Mouse (Mus musculus) midbrain, embryonic 16.5 days (tissue): ENCODE results near the gene Klhdc8b. TPM values are rescaled to one million over a fixed set of nuclear protein-coding genes. Genes with fewer than 3 reads are reported as not detected.

Source experiments
- ATAC-seq: fragments of 200-750 bp; cut with Nextera tagmentation; 2 replicates; pipeline ENCODE4 v1.8.0; 2017; ENCODE audit warnings: moderate TSS enrichment
- H3K27ac ChIP-seq: fragments of 300-500 bp; sonication (generic); 2 replicates; pipeline ENCODE4 v1.5.1; 2014; ENCODE audit warnings: mild to moderate bottlenecking, low read length, mixed read lengths
- H3K27me3 ChIP-seq: fragments of 300-500 bp; sonication (generic); 2 replicates; pipeline ENCODE4 v1.6.1; 2014; ENCODE audit warnings: low read depth, low read length, mixed read lengths; ENCODE audit not compliant: control insufficient read depth, insufficient read depth
- H3K36me3 ChIP-seq: fragments of 300-500 bp; sonication (generic); 2 replicates; pipeline ENCODE4 v1.6.1; 2014; ENCODE audit warnings: mild to moderate bottlenecking, low read length, moderate library complexity, mixed read lengths; ENCODE audit not compliant: control insufficient read depth, insufficient read depth
- H3K4me1 ChIP-seq: fragments of 300-500 bp; sonication (generic); 2 replicates; pipeline ENCODE4 v1.6.1; 2014; ENCODE audit warnings: mild to moderate bottlenecking, low read length, mixed read lengths; ENCODE audit not compliant: control insufficient read depth, insufficient read depth
- H3K4me2 ChIP-seq: fragments of 300-500 bp; sonication (generic); 2 replicates; pipeline ENCODE4 v1.6.1; 2014; ENCODE audit warnings: mild to moderate bottlenecking, low read length, mixed read lengths
- H3K4me3 ChIP-seq: fragments of 300-500 bp; sonication (generic); 2 replicates; pipeline ENCODE4 v1.5.1; 2014; ENCODE audit warnings: low read depth, mild to moderate bottlenecking, low read length, moderate library complexity, mixed read lengths
- H3K9ac ChIP-seq: fragments of 300-500 bp; sonication (generic); 2 replicates; pipeline ENCODE4 v1.6.1; 2014; ENCODE audit warnings: low read depth, low read length, mixed read lengths
- H3K9me3 ChIP-seq: fragments of 300-500 bp; sonication (generic); replicated peaks from 2 replicates; pipeline ENCODE4 v1.6.1; 2014; ENCODE audit warnings: mild to moderate bottlenecking, low read length, mixed read lengths; ENCODE audit not compliant: control insufficient read depth, poor library complexity, severe bottlenecking
- WGBS: fragments of 180-500 bp; shearing (Covaris S2); extraction: QIAGEN DNeasy Blood & Tissue Kit; methylation state at CpG from one replicate; pipeline ENCODE4 v1.1.7; 2014; 5-methylcytosine and 5-hydroxymethylcytosine counted together
- polyA plus RNA-seq: library from polyadenylated mRNA; unstranded; fragments of >200 nt; fragmentation: Nextera tagmentation; extraction: Ambion mirVana; gene quantifications from 2 replicates; pipeline ENCODE4 v1.2.1, GENCODE M21; 2015

The Klhdc8b gene
- polyA plus RNA-seq, 1 experiment from 2014 or later = 72.6 TPM

DNA sequence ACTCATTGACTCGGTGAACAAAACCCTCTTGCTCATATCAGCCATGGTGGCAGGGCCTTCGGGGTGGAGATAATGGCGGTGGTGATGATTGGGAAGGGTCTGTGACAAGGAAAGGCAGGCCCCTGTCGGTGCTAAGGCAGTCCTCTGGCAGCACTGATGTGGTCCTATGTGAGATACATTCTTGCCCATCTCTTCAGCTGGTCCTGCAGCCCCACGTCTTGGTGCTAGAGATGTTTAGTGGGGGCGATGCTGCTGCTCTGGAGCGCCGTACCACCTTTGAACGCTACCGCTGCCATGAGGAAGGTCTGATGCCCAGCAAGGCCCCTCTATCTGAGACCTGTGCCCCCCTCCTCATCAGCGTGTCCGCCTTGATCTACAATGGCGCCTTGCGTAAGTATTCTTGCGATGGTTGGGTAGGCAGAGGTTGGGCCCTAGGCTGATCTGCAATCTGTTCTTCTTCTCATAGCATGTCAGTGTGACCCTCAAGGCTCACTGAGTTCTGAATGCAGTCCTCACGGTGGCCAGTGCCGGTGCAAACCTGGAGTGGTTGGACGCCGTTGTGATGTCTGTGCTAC, 24.0 kb upstream of the Klhdc8b start:
- WGBS = 96% methylated on average over 19 of the region's 19 CpGs
- H3K9ac ChIP-seq = no peak overlapping the region
- no peak for ATAC-seq
- no peak overlapping the region for H3K4me3 ChIP-seq
- no peak overlapping the region for H3K27ac ChIP-seq
- no peaks in the 10 kb centered on the region for H3K9me3 ChIP-seq
- no peaks in the 10 kb centered on the region for H3K27me3 ChIP-seq
- H3K4me1 ChIP-seq = peaks cover 7% of the 10 kb centered on the region
- no peaks in the 10 kb centered on the region for H3K36me3 ChIP-seq
- no peak overlapping the region for H3K4me2 ChIP-seq

DNA sequence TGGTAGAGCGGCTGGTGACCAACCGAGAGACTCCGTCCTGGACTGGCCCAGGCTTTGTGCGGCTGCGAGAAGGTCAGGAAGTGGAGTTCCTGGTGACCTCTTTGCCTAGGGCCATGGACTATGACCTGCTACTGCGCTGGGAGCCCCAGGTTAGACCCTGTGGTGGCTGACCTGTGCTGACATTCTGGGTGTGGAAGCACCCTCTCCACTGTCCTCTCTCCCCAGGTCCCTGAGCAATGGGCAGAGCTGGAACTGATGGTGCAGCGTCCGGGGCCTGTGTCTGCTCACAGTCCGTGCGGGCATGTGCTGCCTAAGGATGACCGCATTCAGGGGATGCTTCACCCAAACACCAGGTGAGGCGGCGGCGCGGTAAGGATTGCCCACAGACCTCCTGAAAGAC, 22.6 kb upstream of the Klhdc8b start:
- H3K27me3 ChIP-seq = no peaks in the 10 kb centered on the region
- no peak overlapping the region for H3K4me3 ChIP-seq
- H3K4me2 ChIP-seq = no peak overlapping the region
- H3K36me3 ChIP-seq = no peaks in the 10 kb centered on the region
- ATAC-seq = no peak
- H3K9ac ChIP-seq = no peak overlapping the region
- H3K4me1 ChIP-seq = peaks cover 9% of the 10 kb centered on the region
- no peak overlapping the region for H3K27ac ChIP-seq
- 97% methylated on average over 15 of the region's 15 CpGs for WGBS
- no peaks in the 10 kb centered on the region for H3K9me3 ChIP-seq

DNA sequence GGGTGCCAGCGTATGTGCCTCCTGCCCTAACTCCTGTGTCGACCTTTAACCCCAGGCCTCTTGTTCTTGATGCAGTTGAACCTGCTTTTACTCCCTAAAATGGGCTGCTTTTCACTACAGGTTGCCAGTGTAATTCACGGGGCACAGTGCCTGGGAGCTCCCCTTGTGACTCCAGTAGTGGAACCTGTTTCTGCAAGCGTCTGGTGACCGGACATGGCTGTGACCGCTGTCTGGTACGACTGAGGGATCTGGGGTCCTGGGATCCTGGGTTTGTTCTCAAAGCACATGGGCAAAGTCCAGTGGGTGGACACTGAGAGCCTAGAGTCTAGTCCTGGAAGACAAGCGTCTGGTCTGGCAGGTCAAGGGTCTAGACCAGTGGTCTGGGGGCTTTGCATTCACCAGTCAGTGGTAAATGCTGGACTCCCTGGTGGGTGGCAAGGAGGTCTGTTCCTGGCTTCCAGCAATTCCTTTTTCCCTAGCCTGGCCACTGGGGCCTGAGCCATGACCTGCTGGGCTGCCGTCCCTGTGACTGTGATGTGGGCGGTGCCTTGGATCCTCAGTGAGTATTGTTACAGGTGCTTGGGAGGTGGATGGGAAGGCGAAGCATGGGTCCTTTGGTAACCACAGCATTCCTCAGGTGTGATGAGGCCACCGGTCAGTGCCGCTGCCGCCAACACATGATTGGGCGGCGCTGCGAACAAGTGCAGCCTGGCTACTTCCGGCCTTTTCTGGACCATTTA, 21.8 kb upstream of the Klhdc8b start:
- Histone ChIP-seq H3K9me3 (no peaks in the 10 kb centered on the region), H3K36me3 (no peaks in the 10 kb centered on the region), H3K9ac (no peak overlapping the region), H3K4me3 (no peak overlapping the region), H3K27me3 (no peaks in the 10 kb centered on the region), H3K4me2 (no peak overlapping the region), H3K4me1 (peaks cover 13% of the 10 kb centered on the region), H3K27ac (no peak overlapping the region)
- 95% methylated on average over 18 of the region's 18 CpGs for WGBS
- ATAC-seq = no peak

DNA sequence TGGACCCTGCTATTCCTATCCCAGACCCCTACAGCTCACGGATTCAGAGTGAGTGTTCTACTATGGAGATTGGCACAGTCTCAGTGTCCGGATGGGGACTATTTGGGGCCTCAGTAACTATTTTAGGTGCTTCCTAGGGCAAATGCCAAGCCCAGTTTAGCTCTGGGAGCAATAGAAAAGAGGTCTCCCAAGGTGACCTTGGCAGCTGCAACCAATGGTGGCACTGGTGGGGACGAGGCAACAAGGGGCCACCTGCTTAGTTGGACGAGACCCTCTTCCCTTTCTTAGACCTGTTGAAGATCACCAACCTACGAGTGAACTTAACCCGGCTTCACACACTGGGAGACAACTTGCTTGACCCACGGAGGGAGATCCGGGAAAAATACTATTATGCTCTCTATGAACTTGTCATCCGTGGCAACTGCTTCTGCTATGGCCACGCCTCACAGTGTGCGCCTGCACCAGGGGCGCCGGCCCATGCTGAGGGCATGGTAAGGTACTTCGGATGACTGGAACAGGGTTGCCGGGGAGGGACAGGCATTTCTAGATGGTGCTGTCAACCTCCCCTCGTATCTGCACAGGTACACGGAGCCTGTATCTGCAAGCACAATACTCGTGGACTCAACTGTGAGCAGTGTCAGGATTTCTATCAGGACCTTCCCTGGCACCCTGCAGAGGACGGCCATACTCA, 20.3 kb upstream of the Klhdc8b start:
- 90% methylated on average over 19 of the region's 19 CpGs for WGBS

DNA sequence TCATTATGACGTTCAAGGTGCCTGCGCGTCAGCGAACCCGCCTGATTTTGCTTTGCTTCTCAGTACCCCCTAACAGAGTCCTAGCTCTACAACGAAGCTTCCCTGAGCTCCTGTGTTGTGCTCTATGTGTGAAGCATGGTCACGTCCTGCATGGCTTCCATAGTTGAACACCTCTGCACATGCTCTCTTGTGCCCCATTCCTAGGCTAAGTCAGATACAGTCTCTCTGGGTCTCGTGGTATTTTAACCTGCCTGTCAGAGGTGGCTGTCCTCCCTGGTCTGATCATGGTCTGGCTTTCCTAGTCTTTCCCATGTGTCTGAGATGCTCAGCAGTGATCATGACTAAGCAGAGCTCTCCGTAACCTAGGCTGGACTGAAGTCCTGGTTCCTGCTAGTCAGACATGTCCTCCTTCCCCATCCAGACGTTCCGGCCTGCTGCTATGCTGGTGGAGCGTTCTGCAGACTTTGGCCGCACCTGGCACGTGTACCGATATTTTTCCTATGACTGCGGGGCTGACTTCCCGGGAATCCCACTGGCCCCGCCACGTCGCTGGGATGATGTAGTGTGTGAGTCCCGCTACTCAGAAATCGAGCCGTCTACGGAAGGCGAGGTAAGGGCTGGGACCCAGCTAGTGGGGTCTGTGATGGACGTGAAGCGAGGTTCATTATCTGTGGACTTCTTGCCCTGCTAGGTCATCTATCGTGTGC, 19.6 kb upstream of the Klhdc8b start:
- Histone ChIP-seq H3K9me3 (no peaks in the 10 kb centered on the region), H3K9ac (no peak overlapping the region), H3K4me2 (no peak overlapping the region), H3K36me3 (no peaks in the 10 kb centered on the region), H3K27ac (no peak overlapping the region), H3K27me3 (no peaks in the 10 kb centered on the region), H3K4me3 (no peak overlapping the region), H3K4me1 (peaks cover 13% of the 10 kb centered on the region)
- ATAC-seq = no peak
- 93% methylated on average over 28 of the region's 28 CpGs for WGBS

More for the DNA sequence above, 20.3 kb upstream of the Klhdc8b start:
- H3K9ac ChIP-seq = no peak overlapping the region
- no peak for ATAC-seq
- H3K4me2 ChIP-seq = no peak overlapping the region
- peaks cover 13% of the 10 kb centered on the region for H3K4me1 ChIP-seq
- H3K9me3 ChIP-seq = no peaks in the 10 kb centered on the region
- no peaks in the 10 kb centered on the region for H3K36me3 ChIP-seq
- H3K4me3 ChIP-seq = no peak overlapping the region
- H3K27me3 ChIP-seq = no peaks in the 10 kb centered on the region
- H3K27ac ChIP-seq = no peak overlapping the region

DNA sequence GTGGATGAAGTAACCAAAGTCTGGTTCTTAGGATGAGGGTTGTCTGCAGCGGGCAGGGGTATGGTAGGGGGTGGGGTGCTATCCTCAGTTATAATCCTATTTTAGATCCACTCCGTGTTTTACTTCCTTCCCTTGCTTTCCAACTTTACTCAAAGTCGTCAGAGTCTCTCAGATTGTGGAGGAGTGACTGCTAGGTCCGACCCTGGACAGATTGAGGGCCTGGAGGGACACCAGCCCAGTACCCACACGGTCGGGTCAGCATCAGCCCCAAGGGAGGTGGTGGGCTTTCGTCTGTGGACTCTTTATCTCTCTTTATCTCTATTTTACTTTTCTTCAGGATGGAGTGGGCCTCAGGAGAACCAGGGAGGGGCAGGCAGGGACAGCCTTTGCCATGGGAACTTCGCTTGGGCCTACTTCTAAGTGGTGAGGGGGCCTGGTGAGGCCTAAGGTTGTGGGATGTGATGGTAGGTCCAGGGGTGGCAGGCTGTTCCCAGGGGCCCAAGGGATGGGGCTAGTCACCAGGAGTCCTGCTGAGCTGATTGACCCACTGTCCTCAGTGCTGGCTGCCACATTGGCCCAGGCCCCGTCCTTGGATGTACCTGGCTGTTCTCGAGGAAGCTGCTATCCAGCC, 18.5 kb upstream of the Klhdc8b start, which contains the start of gene Lamb2:
Lamb2 (plus strand) TSS at position 16 of the 631 bp plus-strand sequence.
- no peaks in the 10 kb centered on the region for H3K27me3 ChIP-seq
- no peaks in the 10 kb centered on the region for H3K36me3 ChIP-seq
- WGBS = 9% methylated on average over 10 of the region's 10 CpGs
- ATAC-seq = peak; percentile 62; the same call in 1 of the 2 replicates
- H3K4me3 ChIP-seq = peak within 1 kb of the TSS; percentile 39
- peaks cover 13% of the 10 kb centered on the region for H3K4me1 ChIP-seq
- H3K9me3 ChIP-seq = no peaks in the 10 kb centered on the region
- H3K4me2 ChIP-seq = peak within 1 kb of the TSS; percentile 68
- H3K27ac ChIP-seq = 0 out of 2 replicates have a peak within 1 kb of the TSS, but pooled peaks have one; percentile 5
- H3K9ac ChIP-seq = peak within 1 kb of the TSS; percentile 48

DNA sequence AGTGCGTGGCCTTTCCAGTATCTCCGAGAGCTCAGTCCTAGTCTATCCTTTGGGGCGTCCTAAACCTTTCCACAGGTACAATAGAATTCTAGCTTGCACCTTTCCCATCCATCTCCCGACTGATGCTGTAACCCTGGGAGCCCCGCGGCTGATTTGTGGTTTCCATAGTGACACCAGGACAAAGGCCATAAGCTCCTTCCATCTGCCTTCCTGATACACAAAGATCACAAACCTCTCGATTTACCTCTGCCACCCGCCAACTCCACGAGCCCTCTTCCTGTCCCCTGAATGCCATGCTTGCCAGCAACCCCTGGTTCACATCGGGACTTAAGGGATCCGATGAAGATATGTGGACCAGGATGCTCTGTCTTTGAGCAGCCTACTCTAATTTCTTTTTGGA, 17.9 kb upstream of the Klhdc8b start:
- Histone ChIP-seq H3K36me3 (no peaks in the 10 kb centered on the region), H3K27ac (0 out of 2 replicates have a peak overlapping the region, but pooled peaks have one; percentile 5), H3K9me3 (no peaks in the 10 kb centered on the region), H3K4me2 (peak overlapping the region; percentile 68), H3K27me3 (no peaks in the 10 kb centered on the region), H3K4me1 (peaks cover 13% of the 10 kb centered on the region), H3K4me3 (peak overlapping the region; percentile 39), H3K9ac (0 out of 2 replicates have a peak overlapping the region, but pooled peaks have one; percentile 5)
- 24% methylated on average over 11 of the region's 11 CpGs for WGBS
- 0 out of 2 replicates have a peak, but pooled peaks have one; percentile 26 for ATAC-seq

DNA sequence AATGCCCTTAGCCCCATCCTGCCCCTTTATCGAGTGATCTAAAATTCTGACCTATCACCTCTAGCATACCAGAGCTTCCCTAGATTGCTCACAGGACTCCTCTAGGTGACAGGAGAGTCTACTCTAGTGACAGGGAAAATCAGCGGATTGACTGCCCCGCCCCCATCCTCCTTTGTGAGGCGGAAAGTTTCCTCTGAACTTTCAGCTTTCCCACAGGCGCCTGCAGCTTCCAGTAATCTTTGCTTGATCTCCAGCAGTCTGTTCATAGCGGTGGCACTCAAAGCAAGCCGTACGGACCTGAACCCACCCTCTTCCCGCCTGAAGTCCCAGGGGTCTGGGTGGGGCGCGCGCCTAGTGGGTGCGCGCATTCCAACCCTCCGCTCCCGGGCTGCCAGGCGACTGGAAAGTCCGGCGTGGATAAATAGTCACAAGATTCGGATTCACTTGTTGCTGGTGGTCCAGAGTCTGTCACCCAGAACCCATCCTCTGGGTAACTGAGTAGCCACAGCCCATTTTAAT, 17.3 kb upstream of the Klhdc8b start:
- WGBS = under 1% methylated on average over 20 of the region's 20 CpGs
- H3K9me3 ChIP-seq = no peaks in the 10 kb centered on the region
- H3K4me2 ChIP-seq = peak overlapping the region; percentile 68
- H3K4me1 ChIP-seq = peaks cover 13% of the 10 kb centered on the region
- no peaks in the 10 kb centered on the region for H3K27me3 ChIP-seq
- ATAC-seq = peak; percentile 54; the same call in 1 of the 2 replicates
- peak overlapping the region; percentile 39 for H3K4me3 ChIP-seq
- H3K36me3 ChIP-seq = no peaks in the 10 kb centered on the region
- peak overlapping the region; percentile 5; the same call in 1 of the 2 replicates for H3K9ac ChIP-seq
- H3K27ac ChIP-seq = no peak overlapping the region
